Mouse (Mus musculus): Measurements from ENCODE around the gene Il6ra. TPM values are rescaled to one million over a fixed set of nuclear protein-coding genes. Genes with fewer than 3 reads are reported as not detected.

Gene Il6ra
- polyA plus RNA-seq, 1 experiment from 2014 or later: 4.5 TPM

- Histone ChIP-seq H3K4me1 (replicated peaks; ENCODE audit: control insufficient read depth, insufficient read depth) (no peaks in the 10 kb centered on the region), H3K27ac (replicated peaks) (no peak overlapping the region; the same call in 1 of the 2 replicates), H3K27me3 (ENCODE audit: control insufficient read depth, insufficient read depth, low read length) (no peaks in the 10 kb centered on the region), H3K36me3 (ENCODE audit: control insufficient read depth, insufficient read depth, low read length) (no peaks in the 10 kb centered on the region), H3K9ac (ENCODE audit: low read length) (no peak overlapping the region), H3K4me3 (ENCODE audit: low read depth, low read length) (no peak overlapping the region), H3K4me2 (replicated peaks; ENCODE audit: low read depth) (no peak overlapping the region), H3K9me3 (ENCODE audit: control insufficient read depth, low read length) (no peaks in the 10 kb centered on the region)
- DNase-seq (ENCODE audit: low spot score) (no peak), ATAC-seq (ENCODE audit: low FRiP score, low TSS enrichment) (no peak)
- TF ChIP-seq EP300 (optimal IDR thresholded peaks at IDR 0.05) (no peak), CTCF (IDR thresholded peaks at IDR 0.05; ENCODE audit: low read depth) (no peak)
- WGBS: 72% methylated on average over 6 of the region's 6 CpGs
These were observed 64.9 kb downstream of the Il6ra start for GRCm38 (mm10) chr3:89848083-89848482.

GRCm38 (mm10) chr3:89847596-89847995, 65.4 kb downstream of the Il6ra start:
- H3K27ac ChIP-seq (replicated peaks): peak overlapping the region; percentile 1; the same call in 1 of the 2 replicates
- H3K9me3 ChIP-seq (ENCODE audit: control insufficient read depth, low read length): no peaks in the 10 kb centered on the region
- H3K4me1 ChIP-seq (replicated peaks; ENCODE audit: control insufficient read depth, insufficient read depth): no peaks in the 10 kb centered on the region
- 66% methylated on average over 6 of the region's 6 CpGs for WGBS
- DNase-seq (ENCODE audit: low spot score) (no peak), ATAC-seq (ENCODE audit: low FRiP score, low TSS enrichment) (no peak)
- no peaks in the 10 kb centered on the region for H3K36me3 ChIP-seq (ENCODE audit: control insufficient read depth, insufficient read depth, low read length)
- no peak overlapping the region for H3K4me2 ChIP-seq (replicated peaks; ENCODE audit: low read depth)
- no peak for TF ChIP-seq EP300 (optimal IDR thresholded peaks at IDR 0.05)
- TF ChIP-seq CTCF (IDR thresholded peaks at IDR 0.05; ENCODE audit: low read depth): no peak
- no peak overlapping the region for H3K4me3 ChIP-seq (ENCODE audit: low read depth, low read length)
- H3K27me3 ChIP-seq (ENCODE audit: control insufficient read depth, insufficient read depth, low read length): no peaks in the 10 kb centered on the region
- H3K9ac ChIP-seq (ENCODE audit: low read length): no peak overlapping the region

GRCm38 (mm10) chr3:89847126-89847525, 65.9 kb downstream of the Il6ra start:
- no peak overlapping the region for H3K9ac ChIP-seq (ENCODE audit: low read length)
- H3K9me3 ChIP-seq (ENCODE audit: control insufficient read depth, low read length): no peaks in the 10 kb centered on the region
- no peak overlapping the region for H3K4me2 ChIP-seq (replicated peaks; ENCODE audit: low read depth)
- H3K36me3 ChIP-seq (ENCODE audit: control insufficient read depth, insufficient read depth, low read length): no peaks in the 10 kb centered on the region
- TF ChIP-seq EP300 (optimal IDR thresholded peaks at IDR 0.05): no peak
- peak; percentile 18 for TF ChIP-seq CTCF (IDR thresholded peaks at IDR 0.05; ENCODE audit: low read depth)
- H3K27me3 ChIP-seq (ENCODE audit: control insufficient read depth, insufficient read depth, low read length): no peaks in the 10 kb centered on the region
- DNase-seq (ENCODE audit: low spot score) (no peak), ATAC-seq (ENCODE audit: low FRiP score, low TSS enrichment) (no peak)
- H3K4me3 ChIP-seq (ENCODE audit: low read depth, low read length): no peak overlapping the region
- no peaks in the 10 kb centered on the region for H3K4me1 ChIP-seq (replicated peaks; ENCODE audit: control insufficient read depth, insufficient read depth)
- WGBS: 81% methylated on average over 3 of the region's 3 CpGs
- H3K27ac ChIP-seq (replicated peaks): no peak overlapping the region

GRCm38 (mm10) chr3:89845814-89846213, 67.2 kb downstream of the Il6ra start:
- DNase-seq (ENCODE audit: low spot score) (no peak), ATAC-seq (ENCODE audit: low FRiP score, low TSS enrichment) (no peak)
- Histone ChIP-seq H3K27me3 (ENCODE audit: control insufficient read depth, insufficient read depth, low read length) (no peaks in the 10 kb centered on the region), H3K4me3 (ENCODE audit: low read depth, low read length) (no peak overlapping the region), H3K9me3 (ENCODE audit: control insufficient read depth, low read length) (no peaks in the 10 kb centered on the region), H3K36me3 (ENCODE audit: control insufficient read depth, insufficient read depth, low read length) (no peaks in the 10 kb centered on the region), H3K4me1 (replicated peaks; ENCODE audit: control insufficient read depth, insufficient read depth) (no peaks in the 10 kb centered on the region), H3K27ac (replicated peaks) (no peak overlapping the region), H3K9ac (ENCODE audit: low read length) (no peak overlapping the region), H3K4me2 (replicated peaks; ENCODE audit: low read depth) (no peak overlapping the region)
- 75% methylated on average over 9 of the region's 9 CpGs for WGBS
- TF ChIP-seq CTCF (IDR thresholded peaks at IDR 0.05; ENCODE audit: low read depth) (no peak), EP300 (optimal IDR thresholded peaks at IDR 0.05) (no peak)

GRCm38 (mm10) chr3:89843148-89843547, 69.8 kb downstream of the Il6ra start:
- H3K4me3 ChIP-seq (ENCODE audit: low read depth, low read length): no peak overlapping the region

DNA sequence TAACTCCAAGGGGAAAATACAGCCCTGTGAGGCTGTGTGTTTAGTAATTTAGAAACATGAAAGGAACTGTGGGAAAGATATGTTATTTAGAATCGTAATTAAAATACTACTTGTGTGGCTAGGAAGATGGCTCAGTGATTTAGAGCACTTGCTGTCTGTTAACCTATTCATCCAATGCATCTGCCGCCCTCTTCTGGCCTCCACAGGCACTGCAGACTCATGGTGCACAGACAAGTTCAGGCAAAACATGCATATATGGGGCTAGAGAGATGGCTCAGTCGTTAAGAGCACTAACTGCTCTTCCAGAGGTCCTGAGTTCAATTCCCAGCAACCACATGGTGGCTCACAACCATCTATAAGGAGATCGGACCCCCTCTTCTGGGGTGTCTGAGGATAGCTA, 70.7 kb downstream of the Il6ra start:
- TF ChIP-seq EP300 (optimal IDR thresholded peaks at IDR 0.05) (no peak), CTCF (IDR thresholded peaks at IDR 0.05; ENCODE audit: low read depth) (peak; percentile 74)
- WGBS: 73% methylated on average over 4 of the region's 4 CpGs
- ATAC-seq (ENCODE audit: low FRiP score, low TSS enrichment): no peak

More at GRCm38 (mm10) chr3:89843148-89843547, 69.8 kb downstream of the Il6ra start:
- Histone ChIP-seq H3K4me2 (replicated peaks; ENCODE audit: low read depth) (no peak overlapping the region), H3K27me3 (ENCODE audit: control insufficient read depth, insufficient read depth, low read length) (no peaks in the 10 kb centered on the region), H3K27ac (replicated peaks) (0 out of 2 replicates have a peak overlapping the region, but pooled peaks have one; percentile 8), H3K36me3 (ENCODE audit: control insufficient read depth, insufficient read depth, low read length) (no peaks in the 10 kb centered on the region), H3K4me1 (replicated peaks; ENCODE audit: control insufficient read depth, insufficient read depth) (no peaks in the 10 kb centered on the region), H3K9me3 (ENCODE audit: control insufficient read depth, low read length) (no peaks in the 10 kb centered on the region), H3K9ac (ENCODE audit: low read length) (no peak overlapping the region)
- DNase-seq (ENCODE audit: low spot score) (peak; percentile 27), ATAC-seq (ENCODE audit: low FRiP score, low TSS enrichment) (peak; percentile 68; the same call in 1 of the 2 replicates)
- WGBS: 45% methylated on average over 9 of the region's 9 CpGs
- no peak for TF ChIP-seq EP300 (optimal IDR thresholded peaks at IDR 0.05)
- TF ChIP-seq CTCF (IDR thresholded peaks at IDR 0.05; ENCODE audit: low read depth): peak; percentile 39

More for the DNA sequence above, 70.7 kb downstream of the Il6ra start:
- Histone ChIP-seq H3K9ac (ENCODE audit: low read length) (no peak overlapping the region), H3K4me2 (replicated peaks; ENCODE audit: low read depth) (no peak overlapping the region), H3K36me3 (ENCODE audit: control insufficient read depth, insufficient read depth, low read length) (no peaks in the 10 kb centered on the region), H3K27me3 (ENCODE audit: control insufficient read depth, insufficient read depth, low read length) (no peaks in the 10 kb centered on the region), H3K27ac (replicated peaks) (no peak overlapping the region), H3K4me1 (replicated peaks; ENCODE audit: control insufficient read depth, insufficient read depth) (no peaks in the 10 kb centered on the region), H3K9me3 (ENCODE audit: control insufficient read depth, low read length) (no peaks in the 10 kb centered on the region), H3K4me3 (ENCODE audit: low read depth, low read length) (no peak overlapping the region)
- peak; percentile 63 for DNase-seq (ENCODE audit: low spot score)

Data from stomach, postnatal 0 days (tissue).